In genomic region chr10:17842030-17842429, GRCm38 (mm10) we compare ENCODE assay signal across 20 mouse cellular contexts. TPM values are rescaled to one million over a fixed set of nuclear protein-coding genes. Genes with fewer than 3 reads are reported as not detected.
DNase-seq lines count a peak whose midpoint lies in the region; ATAC-seq lines count a peak whose summit lies in the region.
"Had no signal": no experiment of that assay in that cellular context is flagged by ENCODE, and none has a peak within 500 bp of the region (broad histone marks: within the 10 kb centered on the region; RNA-seq: fewer than 3 reads in every experiment).

No protein-coding gene starts in this region.

- H3K4me2 ChIP-seq in forebrain, embryonic 13.5 days: no peak overlapping the region
- no peak overlapping the region for H3K4me2 ChIP-seq in midbrain, embryonic 15.5 days
- H3K4me2 ChIP-seq: embryonic facial prominence, embryonic 15.5 days; liver, embryonic 15.5 days; neural tube, embryonic 12.5 days had no signal

- 0 out of 2 replicates have a peak, but pooled peaks cover under 1% of the 10 kb centered on the region for H3K9me3 ChIP-seq in forebrain, embryonic 13.5 days (replicated peaks)
- H3K9me3 ChIP-seq in forebrain, embryonic 10.5 days: no peaks in the 10 kb centered on the region
- H3K9me3 ChIP-seq in midbrain, embryonic 15.5 days: no peaks in the 10 kb centered on the region
- H3K9me3 ChIP-seq: embryonic facial prominence, embryonic 15.5 days; liver, embryonic 15.5 days; neural tube, embryonic 12.5 days had no signal

- no peak overlapping the region for H3K9ac ChIP-seq in forebrain, embryonic 13.5 days
- no peak overlapping the region for H3K9ac ChIP-seq in midbrain, embryonic 15.5 days
- H3K9ac ChIP-seq: embryonic facial prominence, embryonic 15.5 days; liver, embryonic 15.5 days; neural tube, embryonic 12.5 days had no signal

- ATAC-seq in forebrain, embryonic 13.5 days: 0 out of 2 replicates have a peak, but pooled peaks have one; percentile 21
- 0 out of 2 replicates have a peak, but pooled peaks have one; percentile 12 for ATAC-seq in megakaryocyte, adult 5-6 weeks (ENCODE audit: poor library complexity, severe bottlenecking)
- ATAC-seq in midbrain, embryonic 15.5 days (replicated peaks): no peak
- ATAC-seq: inflammation-experienced regulatory T-cells, adult 6 months had no signal

- H3K27ac ChIP-seq in forebrain, embryonic 13.5 days: no peak overlapping the region
- no peak overlapping the region for H3K27ac ChIP-seq in forebrain, embryonic 10.5 days
- H3K27ac ChIP-seq in midbrain, embryonic 15.5 days: no peak overlapping the region
- H3K27ac ChIP-seq: embryonic facial prominence, embryonic 15.5 days; hindbrain, embryonic 10.5 days; liver, embryonic 15.5 days; neural tube, embryonic 12.5 days had no signal

- no peaks in the 10 kb centered on the region for H3K27me3 ChIP-seq in forebrain, embryonic 13.5 days
- H3K27me3 ChIP-seq in forebrain, embryonic 10.5 days (ENCODE audit: poor library complexity, severe bottlenecking): no peaks in the 10 kb centered on the region
- H3K27me3 ChIP-seq in midbrain, embryonic 15.5 days (replicated peaks): no peaks in the 10 kb centered on the region
- H3K27me3 ChIP-seq: embryonic facial prominence, embryonic 15.5 days; liver, embryonic 15.5 days; neural tube, embryonic 12.5 days had no signal

- no peak for DNase-seq in forebrain, embryonic 10.5 days (ENCODE audit: extremely low spot score, low spot score)
- peak; percentile 67 for DNase-seq in right cerebral cortex, adult 18-20 months
- no peak for DNase-seq in right cerebral cortex, postnatal 14 days
- peak; percentile 38 to 66 for DNase-seq in frontal cortex, postnatal 36 days (ENCODE audit: low spot score in 2 of 2)
- DNase-seq in adrenal gland, postnatal 36 days: no peak
- DNase-seq: adrenal gland, postnatal 14 days; cerebellum, adult 9-10 months; embryo, embryonic 11 days; kidney, adult 9 months; kidney, postnatal 4 days; lung, postnatal 10 days had no signal

- H3K4me1 ChIP-seq in forebrain, embryonic 13.5 days: peaks cover 7% of the 10 kb centered on the region; the same call in 1 of the 2 replicates
- no peaks in the 10 kb centered on the region for H3K4me1 ChIP-seq in forebrain, embryonic 10.5 days
- H3K4me1 ChIP-seq in midbrain, embryonic 15.5 days: no peaks in the 10 kb centered on the region
- H3K4me1 ChIP-seq: embryonic facial prominence, embryonic 15.5 days; hindbrain, embryonic 10.5 days; liver, embryonic 15.5 days; neural tube, embryonic 12.5 days had no signal

- WGBS in forebrain, embryonic 13.5 days: 92% methylated on average over 3 of the region's 3 CpGs
- 94% methylated on average over 3 of the region's 3 CpGs for WGBS in forebrain, embryonic 10.5 days
- WGBS in midbrain, embryonic 15.5 days: 92% methylated on average over 3 of the region's 3 CpGs

- no peak overlapping the region for H3K4me3 ChIP-seq in forebrain, embryonic 13.5 days
- H3K4me3 ChIP-seq in forebrain, embryonic 10.5 days: no peak overlapping the region
- no peak overlapping the region for H3K4me3 ChIP-seq in midbrain, embryonic 15.5 days
- H3K4me3 ChIP-seq: embryonic facial prominence, embryonic 15.5 days; hindbrain, embryonic 10.5 days; liver, embryonic 15.5 days; neural tube, embryonic 12.5 days had no signal

- H3K36me3 ChIP-seq in forebrain, embryonic 13.5 days (ENCODE audit: poor library complexity, severe bottlenecking): no peaks in the 10 kb centered on the region
- H3K36me3 ChIP-seq in forebrain, embryonic 10.5 days (replicated peaks): no peaks in the 10 kb centered on the region
- H3K36me3 ChIP-seq in midbrain, embryonic 15.5 days (replicated peaks): no peaks in the 10 kb centered on the region
- H3K36me3 ChIP-seq: embryonic facial prominence, embryonic 15.5 days; liver, embryonic 15.5 days had no signal

RNA-seq across cellular contexts. Expression of gene Txlnb, which starts 46.0 kb away (rescaled TPM):
- polyA plus RNA-seq in forebrain, embryonic 13.5 days (2015; fragmentation: Nextera tagmentation; extraction: Ambion mirVana): 0.99 and 1.0 TPM in 2 replicates
- polyA plus RNA-seq in forebrain, embryonic 10.5 days (2016; fragmentation: Nextera tagmentation; extraction: Ambion mirVana): 1.1 and 1.3 TPM in 2 replicates
- 0.02 and 0.30 TPM in 2 replicates for total RNA-seq in megakaryocyte, adult 5-6 weeks (2015)
- total RNA-seq in megakaryocyte, adult 5-6 weeks (2017): 0.26 TPM in 1 of 2 replicates, not detected in the other
- 0.91 and 0.96 TPM in 2 replicates for polyA plus RNA-seq in midbrain, embryonic 15.5 days (2015; fragmentation: Nextera tagmentation; extraction: Ambion mirVana)
- under 1 TPM; 0.60 to 0.82 TPM for total RNA-seq in adrenal gland, postnatal 36 days (2021)
- polyA plus RNA-seq: small intestine, adult 2 months had no signal

Comparison
In these comparisons a context has a peak if more than half of its experiments do, and no peak if none do; other contexts are left out.
1. DNase-seq: peak in right cerebral cortex, adult 18-20 months (single experiment) and frontal cortex, postnatal 36 days (2 of 2); none in forebrain, embryonic 10.5 days (single experiment), right cerebral cortex, postnatal 14 days (single experiment) and adrenal gland, postnatal 36 days (0 of 2).